Mouse (Mus musculus): ENCODE results near the gene Tmem59l.
A peak's percentile ranks its signal among the peaks of the same experiment; 100 is the strongest.

Gene Tmem59l

DNA sequence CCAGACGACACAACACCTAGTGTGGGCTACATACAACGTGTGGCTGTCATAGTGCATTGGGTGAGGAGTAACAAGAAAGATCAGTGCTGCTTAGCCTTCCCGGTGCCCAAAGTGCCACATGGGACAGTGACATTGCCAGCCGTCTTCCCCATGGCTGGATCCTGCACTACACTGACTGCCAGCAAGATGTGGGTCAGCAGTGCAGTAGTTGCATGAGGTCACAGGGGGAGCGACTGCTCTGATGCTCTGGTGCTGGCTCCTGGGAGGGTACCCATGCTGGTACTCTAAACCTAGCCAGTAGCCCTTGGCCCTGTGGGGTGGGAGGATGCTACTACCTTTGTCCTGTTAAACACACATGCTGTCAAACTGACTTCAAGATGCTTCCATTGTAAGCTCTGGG lies 27.0 kb downstream of the Tmem59l start:
- no peak for DNase-seq (ENCODE audit: low spot score)

DNA sequence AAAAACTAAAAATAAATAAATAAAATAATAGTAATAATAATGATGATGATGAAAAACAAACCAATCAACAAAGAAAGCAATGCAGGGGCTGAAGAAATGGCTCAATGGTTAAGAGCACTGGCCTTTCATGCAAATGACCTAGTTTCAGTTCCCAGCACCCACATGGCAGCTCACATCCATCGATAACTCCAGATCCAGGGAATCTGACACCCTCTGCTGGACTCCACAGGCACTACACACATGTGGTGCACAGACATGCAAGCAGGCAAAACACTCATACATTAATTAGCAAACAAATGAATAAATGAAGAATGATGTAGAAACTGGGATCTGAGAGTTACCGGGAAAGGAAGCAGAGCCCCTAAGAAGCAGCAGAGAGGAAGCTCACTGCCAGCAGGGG lies 27.5 kb downstream of the Tmem59l start:
- no peak for DNase-seq (ENCODE audit: low spot score)

DNA sequence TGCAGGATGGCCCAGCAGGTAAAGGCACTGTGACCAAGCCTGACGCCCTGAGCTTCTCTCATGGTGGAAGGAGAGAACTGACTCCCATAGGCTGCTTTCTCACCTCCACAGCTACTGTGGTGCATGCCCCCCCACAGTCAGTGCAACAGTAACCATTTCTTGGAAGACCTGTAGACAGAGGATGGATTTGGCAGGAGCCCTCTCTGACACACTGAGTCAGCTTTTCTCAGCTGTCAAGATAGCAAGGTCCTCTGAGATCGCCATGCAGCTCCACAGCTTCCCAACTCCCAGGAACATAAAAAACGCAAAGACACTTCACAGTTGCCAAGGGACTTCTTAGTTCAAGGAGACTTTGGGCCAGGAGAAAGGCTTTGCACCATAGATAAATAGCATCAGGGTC lies 28.7 kb downstream of the Tmem59l start:
- no peak for DNase-seq (ENCODE audit: low spot score)

DNA sequence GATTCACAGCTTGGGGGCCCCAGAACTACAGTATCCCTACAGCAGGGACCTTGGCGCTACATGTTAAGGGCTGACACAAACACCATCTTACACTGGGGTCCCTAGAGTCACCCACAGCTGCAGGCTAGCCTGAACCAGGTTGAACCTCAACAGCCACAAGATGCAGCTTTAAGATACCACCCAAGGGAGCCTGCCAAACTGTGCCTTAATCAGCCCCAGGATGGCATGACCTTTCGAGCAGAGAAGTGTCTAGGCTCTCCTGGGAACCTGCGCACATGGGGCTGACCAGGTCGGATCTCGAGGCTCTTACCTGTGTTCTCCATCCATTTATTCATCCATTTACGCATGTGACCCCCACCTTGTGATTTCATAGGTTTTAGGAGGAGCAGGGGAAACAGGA lies 29.3 kb downstream of the Tmem59l start:
- no peak for DNase-seq (ENCODE audit: low spot score)

DNA sequence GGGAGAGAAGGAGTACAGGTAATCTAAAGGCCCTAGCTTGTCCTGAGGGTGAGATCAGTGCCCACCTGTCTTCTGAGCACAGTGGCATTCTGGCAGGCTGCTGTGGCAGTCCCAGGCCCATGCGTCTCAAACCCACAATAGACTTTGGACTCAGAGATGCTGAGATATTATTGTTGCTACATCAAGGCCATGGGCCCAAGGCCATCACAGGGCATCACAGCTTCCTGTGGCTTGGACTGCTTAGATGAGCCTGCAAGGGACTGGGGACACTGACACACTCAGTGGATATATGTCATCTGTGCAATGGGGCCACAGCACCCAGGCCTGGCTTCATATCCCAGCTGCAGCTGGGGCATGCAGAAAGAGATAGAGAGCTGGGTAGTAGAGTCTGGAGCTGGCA lies 30.2 kb downstream of the Tmem59l start:
- no peak for DNase-seq (ENCODE audit: low spot score)

DNA sequence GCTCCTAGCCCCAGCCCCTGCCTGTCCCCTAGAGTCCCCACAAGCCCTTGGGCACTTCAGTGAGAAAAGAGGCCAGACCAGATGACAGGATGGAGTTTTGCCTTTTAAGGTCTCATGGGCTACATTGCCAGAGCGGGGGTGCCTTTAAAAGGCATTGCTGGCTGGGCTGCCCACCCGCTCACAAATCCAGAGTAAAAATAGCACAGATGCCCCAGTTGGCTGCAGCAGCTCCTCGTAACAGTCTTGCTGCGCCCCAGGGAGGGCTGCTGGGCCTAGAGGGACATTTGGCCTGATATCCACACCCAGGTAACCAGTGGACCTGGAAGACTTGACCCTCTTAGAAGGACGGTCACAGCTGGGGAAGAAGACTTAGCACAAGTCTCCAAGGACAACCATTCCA lies 33.3 kb downstream of the Tmem59l start:
- no peak for DNase-seq (ENCODE audit: low spot score)

DNA sequence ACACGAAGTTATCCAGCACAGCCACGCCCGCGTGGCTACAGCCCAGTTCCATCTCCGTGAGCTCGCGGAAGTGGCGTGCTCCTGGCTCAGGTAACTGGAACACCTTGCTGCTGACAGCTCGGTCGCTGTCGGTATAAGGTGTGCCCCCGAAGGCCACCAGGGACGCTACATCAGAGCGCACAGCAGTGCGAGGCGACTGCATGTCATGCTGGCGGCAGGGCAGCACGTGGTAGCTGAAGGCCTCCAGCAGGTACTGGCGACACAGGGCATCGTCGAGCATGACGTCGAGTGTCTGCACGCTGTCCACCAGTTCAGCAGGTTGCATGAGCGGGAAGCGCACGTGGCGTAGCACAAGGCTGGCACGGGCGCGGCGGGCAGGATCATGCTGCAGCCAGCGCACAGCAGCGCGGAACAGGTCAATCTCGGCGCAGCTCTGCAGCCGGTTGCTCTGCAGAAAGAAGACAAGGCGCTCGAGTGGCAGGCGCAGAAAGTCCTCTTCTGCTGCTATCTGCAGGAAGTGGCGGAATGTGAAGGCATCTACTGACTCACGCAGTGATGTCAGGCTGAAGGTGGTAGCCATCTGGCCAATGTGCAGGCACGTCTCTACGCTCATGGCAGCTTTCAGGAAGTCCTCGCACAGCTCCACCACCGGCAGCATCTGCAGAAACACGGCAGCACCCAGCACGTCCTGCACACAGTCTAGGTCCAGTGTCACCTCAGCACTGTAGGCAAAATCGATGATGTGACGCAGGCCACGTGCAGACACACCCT lies 34.8 kb downstream of the Tmem59l start:
- no peak for DNase-seq (ENCODE audit: low spot score)

DNA sequence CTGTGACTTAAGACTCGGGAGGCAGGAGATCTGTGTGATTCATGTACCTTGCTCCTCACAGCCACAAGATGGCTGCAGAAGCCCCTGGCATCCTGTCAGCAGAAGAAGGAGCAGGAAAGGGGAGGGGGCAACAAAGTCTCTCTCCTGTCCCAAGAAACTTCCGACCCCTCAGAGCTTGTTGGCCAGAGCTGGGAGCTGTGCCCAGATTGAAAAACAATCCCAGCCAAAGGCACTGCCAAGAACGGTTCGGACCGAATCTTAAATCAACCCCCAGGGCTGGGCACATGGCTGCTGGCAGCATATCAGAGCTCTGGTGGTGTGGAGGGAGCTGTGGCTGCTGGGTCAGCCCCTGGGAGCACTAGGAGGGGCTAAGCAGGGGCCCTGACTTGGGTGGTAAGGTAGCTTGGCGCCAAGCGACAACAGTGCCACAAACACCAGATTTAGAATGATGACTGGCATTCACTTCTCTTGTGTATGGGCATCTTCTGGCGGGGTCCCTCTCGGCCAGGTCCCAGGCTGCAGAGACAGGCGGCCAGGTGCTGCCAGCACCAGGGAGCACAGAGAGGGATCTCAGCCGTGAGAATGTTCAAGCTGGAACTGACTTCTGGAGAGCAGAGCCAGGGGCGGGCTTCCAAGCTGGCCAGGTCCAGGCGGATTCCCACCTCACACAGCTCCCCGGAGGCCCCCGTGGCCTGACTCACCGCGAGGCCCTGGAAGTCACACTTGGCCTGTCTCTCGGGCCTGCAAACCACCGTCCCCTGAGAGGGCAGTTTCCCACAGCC lies 39.3 kb downstream of the Tmem59l start:
- peak; percentile 41 for DNase-seq (ENCODE audit: low spot score)

DNA sequence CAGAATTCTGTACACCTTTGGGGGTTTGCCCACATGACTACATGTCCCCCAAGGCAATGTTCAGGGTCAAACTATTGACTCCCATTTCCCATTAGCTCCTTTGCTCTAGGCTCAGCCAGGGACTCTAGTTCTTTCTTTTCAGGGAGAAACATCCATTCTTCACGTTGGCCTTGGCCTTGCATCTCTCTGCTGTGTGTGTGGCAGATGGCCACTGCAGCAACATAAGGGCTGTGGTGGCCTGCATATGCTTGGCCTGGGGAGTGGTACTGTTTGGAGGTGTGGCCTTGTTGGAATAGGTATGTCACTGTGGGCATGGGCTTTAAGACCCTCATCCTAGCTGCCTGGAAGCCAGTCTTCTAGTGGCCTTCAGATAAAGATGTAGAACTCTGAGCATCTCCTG lies 41.2 kb downstream of the Tmem59l start:
- DNase-seq (ENCODE audit: low spot score): no peak

DNA sequence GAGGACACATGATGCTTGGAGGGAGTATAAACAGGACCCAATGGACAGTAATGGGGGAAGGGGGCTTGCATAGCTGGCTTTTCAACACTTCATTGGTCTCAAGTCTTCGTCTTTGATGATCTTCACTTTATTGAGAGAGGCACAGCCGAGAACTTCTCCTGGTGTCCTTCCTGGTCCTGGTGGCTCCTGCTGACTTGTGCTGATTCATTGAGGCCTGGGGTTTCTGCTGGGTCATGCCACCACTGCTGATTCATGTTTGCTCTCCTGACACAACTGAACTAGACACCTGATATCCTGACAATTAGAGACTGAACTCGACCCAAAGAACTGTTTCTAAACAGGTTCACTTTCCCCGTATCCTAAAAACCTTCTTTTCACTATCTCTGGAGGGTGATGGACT lies 43.8 kb downstream of the Tmem59l start:
- no peak for DNase-seq (ENCODE audit: low spot score)

DNA sequence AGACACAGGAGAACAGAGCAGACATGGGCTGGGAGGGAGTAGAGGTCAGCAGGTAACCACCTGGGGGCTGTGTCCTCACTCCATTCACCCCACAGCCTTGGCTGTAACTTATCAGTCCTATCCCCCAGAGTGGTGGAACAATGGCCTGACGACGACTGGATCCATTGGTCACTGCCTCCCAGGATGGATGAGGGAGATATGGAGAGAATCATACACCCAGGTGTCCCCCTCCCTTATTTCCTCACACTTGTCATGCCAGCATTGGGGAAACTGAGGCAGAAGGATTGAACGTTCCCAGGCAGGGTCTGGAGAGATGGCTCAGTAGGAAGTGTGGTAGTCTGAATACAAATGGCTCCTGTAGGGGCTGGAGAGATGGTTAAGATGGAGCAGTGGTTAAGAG lies 45.6 kb downstream of the Tmem59l start:
- DNase-seq (ENCODE audit: low spot score): no peak

DNA sequence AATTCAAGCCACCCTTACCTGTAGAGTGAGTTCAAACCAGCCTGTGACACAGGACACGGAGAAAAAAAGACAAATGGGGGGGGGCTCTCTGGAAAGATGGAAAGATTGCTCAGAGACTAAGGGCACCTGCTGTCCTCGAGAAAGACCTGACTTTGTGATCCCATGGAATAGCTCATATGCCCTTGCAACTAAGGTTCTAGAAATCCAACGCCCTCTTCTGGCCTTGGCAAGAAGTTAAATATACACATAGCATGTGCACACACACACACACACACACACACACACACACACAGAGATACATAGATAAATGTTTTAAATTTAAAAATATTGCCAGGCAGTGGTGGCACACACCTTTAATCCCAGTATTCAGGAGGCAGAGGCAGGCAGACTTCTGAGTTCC lies 46.9 kb downstream of the Tmem59l start:
- no peak for DNase-seq (ENCODE audit: low spot score)

DNA sequence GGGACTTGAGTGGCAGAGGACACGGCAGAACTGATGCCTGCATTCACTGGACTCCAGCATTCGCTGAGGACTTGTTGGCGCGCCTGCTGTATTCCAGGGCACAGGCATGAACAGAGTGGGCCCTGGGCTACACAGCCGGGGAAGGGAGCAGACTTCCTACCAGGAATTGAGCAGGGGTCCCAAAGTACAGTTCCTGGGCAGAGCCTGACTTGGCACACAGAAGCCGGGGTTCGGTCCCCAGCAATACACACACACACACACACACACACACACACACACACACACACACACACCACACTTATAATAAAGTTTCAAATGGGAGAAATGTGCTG lies 47.3 kb downstream of the Tmem59l start:
- no peak for DNase-seq (ENCODE audit: low spot score)

DNA sequence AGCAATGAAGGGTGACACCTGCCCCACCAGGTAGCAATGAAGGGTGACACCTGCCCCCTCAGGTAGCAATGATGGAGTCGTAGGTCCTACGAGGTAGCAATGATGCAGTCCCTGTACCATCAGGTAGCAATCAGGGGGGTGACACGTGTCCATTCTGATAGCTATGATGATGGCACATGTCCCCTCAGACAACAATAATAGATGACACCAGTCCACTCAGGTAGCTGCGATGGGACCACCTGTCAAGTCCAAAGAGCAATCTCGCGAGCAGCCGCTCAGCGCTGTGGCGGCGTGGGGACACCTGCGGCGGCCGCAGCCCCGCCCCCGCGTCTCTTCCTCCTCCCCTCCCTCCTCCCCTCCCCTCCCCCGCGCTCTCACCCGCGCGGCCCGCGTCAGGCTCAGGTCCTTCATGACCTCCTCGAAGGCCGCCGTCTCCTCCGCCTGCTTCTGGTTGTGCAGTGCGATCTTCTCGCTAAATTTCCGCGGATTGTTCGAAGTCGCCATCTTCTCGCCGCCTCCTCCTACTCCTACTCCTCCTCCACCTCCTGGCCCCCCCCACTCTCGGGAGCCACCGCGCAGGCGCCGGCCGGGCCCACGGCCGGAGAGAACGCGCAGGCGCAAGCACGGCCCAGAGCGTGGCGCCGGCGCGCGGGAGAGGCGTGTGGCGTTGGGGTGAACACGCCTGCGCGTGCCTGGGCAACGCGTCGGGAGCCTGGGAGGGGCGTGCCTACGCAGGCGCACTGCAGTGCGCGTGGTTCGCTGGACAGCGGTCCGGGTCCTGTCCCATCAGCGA lies 47.9 kb downstream of the Tmem59l start, which contains the start of gene Crtc1:
Gene Crtc1 (minus strand): TSS at position 525 of the 793 bp plus-strand sequence.
- DNase-seq (ENCODE audit: low spot score): peak; percentile 98

DNA sequence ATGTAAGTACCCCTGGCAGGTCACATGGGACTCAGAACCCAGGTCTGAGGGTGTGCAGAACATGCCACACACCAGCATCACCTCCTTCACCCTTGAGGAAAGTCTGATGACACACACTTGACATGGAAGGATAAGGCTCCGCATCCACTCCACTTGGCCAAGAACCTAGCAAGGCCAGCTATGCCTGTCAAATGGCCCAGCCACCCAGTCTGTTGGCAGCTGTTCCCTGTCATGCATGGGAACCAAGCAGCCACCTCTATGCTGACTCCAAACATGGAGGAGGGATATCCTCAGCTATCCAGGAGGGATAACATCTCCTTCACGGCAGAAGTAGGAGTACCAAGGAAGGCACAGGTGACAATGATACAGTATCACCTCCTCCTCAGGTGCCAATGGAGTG lies 48.7 kb downstream of the Tmem59l start:
- DNase-seq (ENCODE audit: low spot score): no peak

DNA sequence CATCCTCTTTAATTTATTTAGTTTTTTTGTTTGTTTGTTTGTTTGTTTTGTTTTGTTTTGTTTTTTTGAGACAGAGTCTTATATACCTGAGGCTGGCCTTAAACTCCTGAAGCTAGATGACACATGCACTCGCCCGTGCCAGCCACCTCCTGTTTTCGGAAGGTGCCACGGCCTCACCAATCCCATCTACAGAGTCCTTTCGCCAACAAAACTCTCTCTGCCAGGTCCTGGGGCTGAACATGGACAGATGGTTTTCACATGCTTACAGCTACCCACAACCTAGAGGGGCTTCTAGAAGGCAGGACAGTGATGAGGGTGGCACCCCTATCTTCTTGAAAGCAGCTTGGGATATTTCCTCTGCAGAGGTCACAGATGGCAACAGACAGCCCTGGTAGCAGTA lies 52.0 kb downstream of the Tmem59l start:
- no peak for DNase-seq (ENCODE audit: low spot score)

Measured in ovary, postnatal 14 days (tissue).